Mouse (Mus musculus) liver, embryonic 15.5 days (tissue): ENCODE data around the gene Rasal3. TPM values are rescaled to one million over a fixed set of nuclear protein-coding genes. Genes with fewer than 3 reads are reported as not detected.

Source experiments
- ATAC-seq: fragments of 200-750 bp; cut with Nextera tagmentation; 2 replicates; pipeline ENCODE4 v1.8.0; 2017; ENCODE audit warnings: moderate number of reproducible peaks, mild to moderate bottlenecking, moderate library complexity; ENCODE audit not compliant: insufficient read depth
- H3K27ac ChIP-seq: fragments of 300-500 bp; sonication (generic); replicated peaks from 2 replicates; pipeline ENCODE4 v1.5.1; 2015; ENCODE audit warnings: mild to moderate bottlenecking, inconsistent platforms
- H3K27me3 ChIP-seq: fragments of 300-500 bp; sonication (generic); 2 replicates; pipeline ENCODE4 v1.6.1; 2015; ENCODE audit warnings: mild to moderate bottlenecking, inconsistent platforms
- H3K36me3 ChIP-seq: fragments of 300-500 bp; sonication (generic); replicated peaks from 2 replicates; pipeline ENCODE4 v1.6.1; 2015; ENCODE audit warnings: moderate library complexity, mild to moderate bottlenecking, inconsistent platforms
- H3K4me1 ChIP-seq: fragments of 300-500 bp; sonication (generic); replicated peaks from 2 replicates; pipeline ENCODE4 v1.6.1; 2015; ENCODE audit warnings: inconsistent platforms
- H3K4me2 ChIP-seq: fragments of 300-500 bp; sonication (generic); 2 replicates; pipeline ENCODE4 v1.6.1; 2015; ENCODE audit warnings: moderate library complexity, mild to moderate bottlenecking, inconsistent platforms
- H3K4me3 ChIP-seq: fragments of 300-500 bp; sonication (generic); replicated peaks from 2 replicates; pipeline ENCODE4 v1.5.1; 2015; ENCODE audit warnings: mild to moderate bottlenecking, inconsistent platforms
- H3K9ac ChIP-seq: fragments of 300-500 bp; sonication (generic); 2 replicates; pipeline ENCODE4 v1.6.1; 2015; ENCODE audit warnings: moderate library complexity, mild to moderate bottlenecking, inconsistent platforms
- H3K9me3 ChIP-seq: fragments of 300-500 bp; sonication (generic); replicated peaks from 2 replicates; pipeline ENCODE4 v1.6.1; 2016; ENCODE audit warnings: inconsistent platforms
- WGBS: fragments of 180-500 bp; shearing (Covaris S2); methylation state at CpG from one replicate; pipeline ENCODE4 v1.1.7; 2015; ENCODE audit warnings: mixed read lengths; ENCODE audit not compliant: insufficient replicate concordance; 5-methylcytosine and 5-hydroxymethylcytosine counted together
- polyA plus RNA-seq: library from polyadenylated mRNA; unstranded; fragments of >200 nt; fragmentation: Nextera tagmentation; extraction: Ambion mirVana; gene quantifications from 2 replicates; pipeline ENCODE4 v1.2.1, GENCODE M21; 2015

Gene Rasal3
- polyA plus RNA-seq = 2.4 and 4.0 TPM in 2 replicates

GRCm38 (mm10) chr17:32403417-32403816 is at the start of gene Rasal3:
TSS of gene Rasal3 (minus strand) at chr17:32403583.
- peak within 1 kb of the TSS; percentile 41 for H3K9ac ChIP-seq
- no peak for ATAC-seq
- peaks cover 13% of the 10 kb centered on the region for H3K4me1 ChIP-seq
- H3K4me2 ChIP-seq = peak within 1 kb of the TSS; percentile 60
- peak within 1 kb of the TSS; percentile 47 for H3K4me3 ChIP-seq
- WGBS = 25% methylated on average over 8 of the region's 8 CpGs
- H3K27me3 ChIP-seq = 0 out of 2 replicates have a peak, but pooled peaks cover 5% of the 10 kb centered on the region
- no peaks in the 10 kb centered on the region for H3K36me3 ChIP-seq
- no peak within 1 kb of the TSS; the same call in 1 of the 2 replicates for H3K27ac ChIP-seq
- H3K9me3 ChIP-seq = no peaks in the 10 kb centered on the region

DNA sequence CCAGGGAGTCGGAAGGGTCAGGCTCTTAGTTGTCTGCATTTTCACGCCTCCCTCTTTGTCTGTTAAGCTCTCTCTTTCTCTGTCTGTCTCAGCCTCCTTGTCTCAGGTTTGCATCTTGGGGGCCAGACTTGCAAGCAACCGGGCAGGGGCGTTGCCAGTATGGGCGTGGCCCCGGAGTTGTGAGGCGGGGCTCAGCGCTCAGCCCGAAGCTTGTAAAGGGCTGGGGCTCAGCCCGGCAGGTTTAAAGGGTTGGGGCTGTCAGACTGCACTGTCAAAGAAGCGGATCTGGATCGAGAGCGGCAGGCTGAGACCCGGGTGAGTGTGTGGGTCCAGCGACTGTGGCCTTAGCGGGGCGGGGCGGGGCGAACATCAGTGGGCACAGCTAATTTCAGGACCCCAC is 49.1 kb upstream of the Rasal3 start, which contains the start of gene Cyp4f39:
Gene Cyp4f39 (plus strand): TSS at position 242 of the 400 bp plus-strand sequence.
- Histone ChIP-seq H3K27me3 (peaks cover 24% of the 10 kb centered on the region), H3K4me2 (peak within 1 kb of the TSS; percentile 67), H3K27ac (no peak within 1 kb of the TSS), H3K36me3 (no peaks in the 10 kb centered on the region), H3K9ac (no peak within 1 kb of the TSS), H3K4me1 (peaks cover 46% of the 10 kb centered on the region), H3K4me3 (peak within 1 kb of the TSS; percentile 33), H3K9me3 (0 out of 2 replicates have a peak, but pooled peaks cover 2% of the 10 kb centered on the region)
- ATAC-seq = peak; percentile 45; the same call in 1 of the 2 replicates
- WGBS = under 1% methylated on average over 19 of the region's 19 CpGs

GRCm38 (mm10) chr17:32450844-32451537 is 47.6 kb upstream of the Rasal3 start:
- H3K9me3 ChIP-seq = 0 out of 2 replicates have a peak, but pooled peaks cover 4% of the 10 kb centered on the region
- no peak overlapping the region for H3K9ac ChIP-seq
- no peak for ATAC-seq
- H3K36me3 ChIP-seq = no peaks in the 10 kb centered on the region
- H3K27me3 ChIP-seq = peaks cover 24% of the 10 kb centered on the region
- H3K27ac ChIP-seq = no peak overlapping the region
- H3K4me2 ChIP-seq = no peak overlapping the region
- 17% methylated on average over 2 of the region's 2 CpGs for WGBS
- no peak overlapping the region for H3K4me3 ChIP-seq
- peaks cover 40% of the 10 kb centered on the region for H3K4me1 ChIP-seq

- Histone ChIP-seq H3K27me3 (peaks cover 27% of the 10 kb centered on the region), H3K9ac (no peak overlapping the region), H3K9me3 (0 out of 2 replicates have a peak, but pooled peaks cover 4% of the 10 kb centered on the region), H3K4me1 (peaks cover 24% of the 10 kb centered on the region), H3K4me3 (no peak overlapping the region), H3K4me2 (no peak overlapping the region), H3K27ac (no peak overlapping the region), H3K36me3 (no peaks in the 10 kb centered on the region)
- 71% methylated on average over 1 of the region's 1 CpGs for WGBS
- ATAC-seq = no peak
These were observed 45.7 kb upstream of the Rasal3 start for GRCm38 (mm10) chr17:32449042-32449441.

- no peak overlapping the region for H3K9ac ChIP-seq
- no peak overlapping the region for H3K4me3 ChIP-seq
- peaks cover 6% of the 10 kb centered on the region for H3K4me1 ChIP-seq
- no peaks in the 10 kb centered on the region for H3K36me3 ChIP-seq
- no peak overlapping the region for H3K4me2 ChIP-seq
- H3K9me3 ChIP-seq = 0 out of 2 replicates have a peak, but pooled peaks cover 4% of the 10 kb centered on the region
- H3K27ac ChIP-seq = no peak overlapping the region
- ATAC-seq = no peak
- peaks cover 9% of the 10 kb centered on the region for H3K27me3 ChIP-seq
These were observed 43.8 kb upstream of the Rasal3 start for GRCm38 (mm10) chr17:32447195-32447594.

DNA sequence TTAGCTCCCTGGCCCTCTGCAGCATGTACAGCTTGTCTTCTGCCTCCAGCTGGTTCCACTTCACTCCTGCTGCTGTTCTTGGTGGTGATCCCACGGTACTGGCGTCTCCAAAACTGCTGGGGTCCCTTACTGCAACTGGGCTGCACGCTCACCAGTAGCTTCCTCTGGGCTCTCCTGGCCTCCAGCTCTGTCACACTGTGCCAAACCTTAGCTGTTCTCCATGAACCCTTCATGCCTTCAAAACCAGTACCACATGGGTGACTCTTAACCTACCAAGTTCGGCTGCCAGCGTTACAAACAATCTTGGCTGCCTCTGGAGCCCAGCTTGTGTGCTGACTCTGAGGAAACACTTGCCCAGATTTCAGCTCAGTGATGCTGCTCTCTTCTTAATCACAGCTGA is 41.6 kb upstream of the Rasal3 start:
- no peak for ATAC-seq
- Histone ChIP-seq H3K9ac (no peak overlapping the region), H3K4me3 (no peak overlapping the region), H3K36me3 (no peaks in the 10 kb centered on the region), H3K9me3 (0 out of 2 replicates have a peak, but pooled peaks cover 4% of the 10 kb centered on the region), H3K27me3 (peaks cover 8% of the 10 kb centered on the region), H3K27ac (no peak overlapping the region), H3K4me1 (no peaks in the 10 kb centered on the region), H3K4me2 (no peak overlapping the region)
- WGBS = 55% methylated on average over 5 of the region's 5 CpGs

DNA sequence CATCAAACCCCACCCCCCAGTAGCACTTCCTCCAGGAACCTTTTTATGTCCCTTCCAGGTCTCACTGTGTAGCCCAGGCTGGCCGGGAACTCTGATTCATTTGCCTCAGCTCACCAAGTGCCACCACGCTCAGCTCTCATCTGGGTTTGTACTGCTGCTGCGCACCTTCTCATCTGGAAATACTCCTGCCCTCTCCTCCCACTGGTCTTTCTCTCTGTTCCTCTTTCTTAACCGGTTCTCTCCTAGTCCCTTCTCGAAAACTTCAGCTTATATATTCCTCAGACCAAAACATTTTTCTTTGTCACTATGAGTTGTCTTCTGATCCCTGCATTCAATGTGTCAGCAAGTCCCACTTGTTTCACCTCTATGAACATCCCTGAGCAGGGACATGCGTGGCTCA is 39.9 kb upstream of the Rasal3 start:
- no peak for ATAC-seq
- H3K4me3 ChIP-seq = no peak overlapping the region
- H3K4me2 ChIP-seq = no peak overlapping the region
- H3K36me3 ChIP-seq = no peaks in the 10 kb centered on the region
- 41% methylated on average over 6 of the region's 6 CpGs for WGBS
- no peak overlapping the region for H3K27ac ChIP-seq
- H3K9ac ChIP-seq = no peak overlapping the region
- 0 out of 2 replicates have a peak, but pooled peaks cover 2% of the 10 kb centered on the region for H3K9me3 ChIP-seq
- peaks cover 8% of the 10 kb centered on the region for H3K27me3 ChIP-seq
- H3K4me1 ChIP-seq = no peaks in the 10 kb centered on the region

- Histone ChIP-seq H3K4me1 (no peaks in the 10 kb centered on the region), H3K9ac (no peak overlapping the region), H3K36me3 (no peaks in the 10 kb centered on the region), H3K27ac (no peak overlapping the region), H3K27me3 (peaks cover 3% of the 10 kb centered on the region; the same call in 1 of the 2 replicates), H3K9me3 (no peaks in the 10 kb centered on the region), H3K4me3 (no peak overlapping the region), H3K4me2 (no peak overlapping the region)
- 81% methylated on average over 4 of the region's 4 CpGs for WGBS
- no peak for ATAC-seq
These were observed 33.7 kb upstream of the Rasal3 start for GRCm38 (mm10) chr17:32437106-32437505.

GRCm38 (mm10) chr17:32435151-32435550 is 31.8 kb upstream of the Rasal3 start:
- no peak for ATAC-seq
- H3K4me1 ChIP-seq = no peaks in the 10 kb centered on the region
- no peaks in the 10 kb centered on the region for H3K27me3 ChIP-seq
- H3K36me3 ChIP-seq = no peaks in the 10 kb centered on the region
- H3K9me3 ChIP-seq = no peaks in the 10 kb centered on the region
- H3K9ac ChIP-seq = no peak overlapping the region
- no peak overlapping the region for H3K4me2 ChIP-seq
- WGBS = 54% methylated on average over 5 of the region's 5 CpGs
- H3K4me3 ChIP-seq = no peak overlapping the region
- no peak overlapping the region for H3K27ac ChIP-seq

GRCm38 (mm10) chr17:32434324-32434723 is 30.9 kb upstream of the Rasal3 start:
- ATAC-seq = no peak
- Histone ChIP-seq H3K36me3 (no peaks in the 10 kb centered on the region), H3K4me3 (no peak overlapping the region), H3K9ac (no peak overlapping the region), H3K27me3 (no peaks in the 10 kb centered on the region), H3K4me1 (no peaks in the 10 kb centered on the region), H3K4me2 (no peak overlapping the region), H3K27ac (no peak overlapping the region), H3K9me3 (no peaks in the 10 kb centered on the region)
- 42% methylated on average over 4 of the region's 4 CpGs for WGBS

DNA sequence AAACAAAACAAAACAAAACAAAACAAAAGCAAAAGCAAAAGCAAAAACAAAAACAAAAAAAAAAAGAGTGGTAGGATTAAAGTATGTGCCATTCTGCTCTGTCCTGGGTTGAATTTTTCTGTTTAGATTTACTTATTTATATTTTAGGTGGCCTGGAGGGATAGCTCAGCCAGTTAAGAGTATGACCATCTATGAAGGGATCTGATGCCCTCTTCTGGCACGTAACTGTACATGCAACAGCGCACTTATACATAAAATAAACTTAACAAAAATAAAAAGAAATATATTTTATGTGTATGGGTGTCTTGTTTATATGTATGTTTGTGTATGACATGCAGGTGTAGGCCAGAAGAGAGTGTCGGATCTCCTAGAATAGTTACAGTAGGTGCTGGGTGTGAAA is 28.6 kb upstream of the Rasal3 start:
- ATAC-seq = no peak
- no peaks in the 10 kb centered on the region for H3K9me3 ChIP-seq
- 41% methylated on average over 3 of the region's 3 CpGs for WGBS
- H3K27ac ChIP-seq = no peak overlapping the region
- H3K27me3 ChIP-seq = no peaks in the 10 kb centered on the region
- no peak overlapping the region for H3K4me3 ChIP-seq
- no peaks in the 10 kb centered on the region for H3K36me3 ChIP-seq
- H3K4me1 ChIP-seq = no peaks in the 10 kb centered on the region
- no peak overlapping the region for H3K4me2 ChIP-seq
- no peak overlapping the region for H3K9ac ChIP-seq
